Mouse (Mus musculus): Measurements from ENCODE around the gene Hmgn5.

Hmgn5 gene

DNA sequence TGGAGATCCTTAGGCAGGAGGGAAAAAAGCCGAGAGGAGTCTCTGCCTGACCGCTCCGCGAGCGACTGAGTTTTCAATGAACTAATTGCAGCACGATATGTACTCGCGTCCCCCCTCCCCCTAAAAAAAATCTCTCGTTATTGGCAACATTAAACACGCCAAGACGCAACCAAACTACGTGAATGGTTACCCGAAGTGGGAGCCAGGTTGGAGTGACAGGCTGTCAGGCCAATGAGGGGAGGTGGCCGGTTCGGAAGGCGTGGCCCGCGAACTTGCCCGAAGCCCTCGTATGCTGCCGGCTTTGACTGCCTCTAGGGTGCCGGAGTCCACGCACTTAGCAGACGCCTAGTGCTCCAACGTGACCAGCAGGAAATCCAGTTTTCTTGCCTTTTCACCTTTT lies at the start of gene Hmgn5:
Hmgn5 (minus strand) TSS at position 122 of the 400 bp plus-strand sequence.
- DNase-seq (ENCODE audit: low spot score in 2 of 2): peak; percentile 87

DNA sequence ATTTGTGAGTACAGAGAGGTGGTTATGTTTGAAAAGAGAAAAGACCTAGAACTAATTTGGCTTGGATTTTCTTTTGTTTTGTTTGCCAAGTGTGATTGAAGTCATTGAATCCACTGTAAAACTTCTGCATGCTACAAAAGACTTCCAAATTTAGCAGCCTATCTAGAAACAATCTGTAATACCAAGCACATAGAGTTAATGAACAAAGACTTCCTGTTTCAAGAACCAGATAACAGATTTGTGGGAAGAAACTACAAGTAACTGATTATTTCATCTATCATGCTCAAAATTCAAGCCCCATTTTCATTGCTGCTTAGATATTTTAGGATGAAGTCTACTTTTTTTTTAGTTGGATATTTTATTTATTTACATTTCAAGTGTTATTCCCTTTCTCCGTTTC lies 34.6 kb upstream of the Hmgn5 start:
- DNase-seq (ENCODE audit: low spot score in 2 of 2): no peak

DNA sequence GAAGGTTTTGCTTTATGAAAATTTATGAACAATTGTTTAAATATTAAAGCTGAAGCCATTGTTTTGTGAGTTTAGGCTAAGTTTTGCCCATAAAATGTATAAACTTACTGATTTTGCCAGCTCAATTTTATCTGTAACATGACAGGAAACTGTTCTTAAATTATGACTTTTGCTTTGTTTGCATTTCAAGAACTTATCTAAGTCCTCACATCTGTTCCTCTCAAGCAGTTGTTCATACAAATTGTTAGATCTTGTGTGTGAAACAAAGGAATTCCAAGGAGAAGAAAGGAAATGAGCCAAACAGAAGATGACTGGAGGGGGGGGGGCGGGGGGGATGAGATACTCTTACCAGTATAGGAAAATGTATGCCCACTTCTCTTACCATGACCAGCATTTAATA lies 13.0 kb upstream of the Hmgn5 start:
- no peak for DNase-seq (ENCODE audit: low spot score in 2 of 2)

DNA sequence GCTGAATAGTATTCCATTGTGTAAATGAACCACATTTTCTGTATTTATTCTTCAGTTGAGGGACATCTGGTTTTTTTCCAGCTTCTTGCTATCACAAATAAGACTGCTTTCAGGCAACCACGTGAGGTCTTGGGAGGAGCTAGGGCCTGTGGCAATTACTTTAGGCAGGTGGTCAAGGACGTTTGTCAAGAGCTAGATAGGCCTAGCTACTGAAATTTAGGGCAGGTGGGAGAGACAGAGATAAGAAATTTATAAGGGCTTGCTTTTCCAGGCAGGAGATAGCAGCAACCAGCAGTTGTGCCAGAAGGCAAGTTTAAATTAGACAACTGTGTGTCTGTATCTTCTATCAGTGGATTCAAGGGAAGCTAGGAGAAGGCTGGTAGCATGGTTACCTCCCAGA lies 7.7 kb upstream of the Hmgn5 start:
- no peak for DNase-seq (ENCODE audit: low spot score in 2 of 2)

DNA sequence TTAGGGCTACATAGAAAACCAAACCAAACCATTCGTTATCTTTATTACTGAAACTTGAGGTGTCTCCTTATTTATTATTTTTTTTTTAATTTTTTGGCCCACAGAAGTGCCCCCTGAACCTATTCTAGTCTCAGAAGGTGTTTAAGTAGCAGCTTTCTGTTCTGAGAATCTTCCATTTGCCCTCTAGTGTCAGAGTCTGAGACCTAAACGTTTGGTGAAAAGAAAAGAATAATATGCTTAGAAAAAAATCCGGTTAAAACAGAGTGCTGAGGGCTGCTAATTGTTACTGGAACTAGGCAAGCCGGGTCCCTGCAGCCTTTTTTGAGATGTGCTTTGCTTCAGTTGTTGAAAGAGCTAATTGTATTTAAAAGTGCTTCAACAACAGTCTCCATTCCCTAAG lies 962 bp upstream of the Hmgn5 start:
- DNase-seq (ENCODE audit: low spot score in 2 of 2): no peak

DNA sequence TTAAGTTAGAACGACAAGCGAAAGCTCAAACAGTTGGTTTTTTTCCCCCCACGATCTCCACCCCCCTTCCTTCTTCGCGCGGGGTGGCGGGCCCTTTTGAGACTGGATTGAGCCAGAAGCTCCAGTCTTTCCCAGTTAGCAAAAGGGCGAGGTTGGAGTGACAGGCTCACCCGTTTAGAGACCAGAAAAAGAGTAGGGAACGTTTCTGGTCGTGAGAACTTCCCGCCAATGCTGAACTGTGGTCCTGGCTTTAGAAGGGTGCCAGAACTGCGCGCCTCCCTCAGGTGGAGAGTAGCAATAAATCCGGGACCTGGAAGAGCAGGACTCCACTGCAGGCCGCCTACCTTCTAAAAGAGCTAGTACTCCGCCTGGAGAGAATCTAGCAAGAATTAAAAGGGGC lies 482 bp upstream of the Hmgn5 start:
- DNase-seq (ENCODE audit: low spot score in 2 of 2): peak in 1 of 2 experiments; percentile 7

DNA sequence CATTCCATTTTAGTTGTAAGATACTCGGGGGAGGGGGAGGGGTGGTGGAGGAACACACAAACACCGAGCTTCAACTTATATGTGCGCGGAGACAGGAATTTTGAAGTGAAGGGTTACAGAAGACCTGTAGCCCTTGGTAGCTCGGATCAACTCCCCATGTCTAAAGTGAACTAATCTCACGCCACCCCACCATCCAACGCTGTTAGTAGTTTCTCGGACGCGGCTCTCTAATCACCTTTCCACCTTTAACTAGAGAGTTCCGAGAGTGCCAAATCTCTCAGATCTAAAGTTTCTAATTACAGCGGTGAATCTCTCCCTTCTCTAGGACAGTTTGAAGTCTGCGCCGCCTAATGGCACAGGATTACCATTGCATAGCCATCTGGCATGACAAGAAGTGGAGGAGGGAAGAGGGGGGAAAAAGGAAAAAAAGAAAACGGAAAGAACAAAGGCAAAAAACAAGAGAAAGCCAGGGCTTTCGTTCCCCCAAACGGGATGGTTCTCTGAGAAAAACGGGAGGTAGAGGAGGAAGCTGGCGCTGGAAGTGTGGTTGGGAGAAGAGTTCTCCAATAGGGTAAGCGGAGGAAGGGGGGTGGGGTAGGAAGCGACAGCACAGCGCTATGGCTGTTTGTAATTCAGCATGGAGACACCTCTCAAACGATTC lies 703 bp downstream of the Hmgn5 start:
- DNase-seq (ENCODE audit: low spot score in 2 of 2): peak in 1 of 2 experiments; percentile 23

DNA sequence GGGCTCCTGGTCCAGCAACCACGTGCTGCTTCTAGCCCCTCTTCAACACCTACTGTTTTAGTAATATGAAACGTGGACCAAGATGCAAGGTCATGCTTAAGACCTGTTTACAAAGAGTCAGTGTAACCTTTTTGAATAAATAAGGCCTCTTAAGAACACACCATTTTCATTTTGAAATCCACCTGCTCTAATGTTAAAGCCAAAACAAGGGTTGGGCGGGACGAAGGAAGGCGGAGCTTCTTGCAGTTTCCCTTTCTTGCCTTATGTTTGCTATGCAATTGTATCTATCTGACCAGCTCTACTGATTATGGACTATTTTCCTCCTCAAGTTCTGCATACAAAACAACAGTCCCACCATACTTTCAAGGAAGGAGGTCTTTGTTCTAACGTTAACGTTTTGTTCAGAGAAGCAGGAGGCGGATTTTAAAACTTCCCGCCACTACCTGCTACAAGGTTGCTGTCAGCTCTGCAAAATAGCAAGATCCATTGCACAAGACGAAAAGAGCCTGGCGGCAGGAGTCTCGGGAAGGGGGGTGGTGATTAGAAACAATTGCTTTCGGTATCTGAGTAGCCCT lies 1.5 kb downstream of the Hmgn5 start:
- no peak for DNase-seq (ENCODE audit: low spot score in 2 of 2)

DNA sequence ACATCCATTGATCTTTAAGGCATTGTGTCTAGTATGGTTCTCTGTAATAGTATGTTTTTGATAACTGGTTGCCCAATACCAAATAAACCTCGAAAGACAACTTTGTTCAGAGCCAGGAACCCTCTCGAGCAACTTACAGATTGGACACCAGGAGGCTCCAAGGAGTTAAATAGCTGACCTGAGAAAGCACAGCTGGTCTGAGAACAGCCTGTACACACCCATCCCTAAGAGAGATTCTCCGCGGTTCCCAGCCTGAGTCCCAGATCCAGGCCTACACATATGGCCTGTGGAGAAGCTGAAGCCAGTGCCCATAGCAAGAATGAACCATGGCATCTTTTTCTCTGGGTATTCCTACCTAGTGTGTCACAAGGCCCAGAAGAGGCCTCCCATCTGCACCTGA lies 11.9 kb downstream of the Hmgn5 start:
- no peak for DNase-seq (ENCODE audit: low spot score in 2 of 2)

Data from spleen, postnatal 14 days (tissue).